ENCODE assay signal across 9 mouse cellular contexts in genomic region chr2:80639864-80640263, GRCm38 (mm10). TPM values are rescaled to one million over a fixed set of nuclear protein-coding genes. Genes with fewer than 3 reads are reported as not detected.
DNase-seq lines count a peak whose midpoint lies in the region; ATAC-seq and TF ChIP-seq lines count a peak whose summit lies in the region.
"Had no signal": no experiment of that assay in that cellular context is flagged by ENCODE, and none has a peak within 500 bp of the region (broad histone marks: within the 10 kb centered on the region; RNA-seq: fewer than 3 reads in every experiment).

No protein-coding gene starts in this region.

- peak overlapping the region; percentile 75 for H3K4me2 ChIP-seq in heart, embryonic 13.5 days
- peak overlapping the region; percentile 65 for H3K4me2 ChIP-seq in liver, embryonic 16.5 days (ENCODE audit: low read depth, low read length)

- H3K9ac ChIP-seq in heart, embryonic 13.5 days: no peak overlapping the region
- H3K9ac ChIP-seq in liver, embryonic 16.5 days (ENCODE audit: low read depth, low read length): 0 out of 2 replicates have a peak overlapping the region, but pooled peaks have one; percentile 37

- H3K36me3 ChIP-seq in heart, embryonic 13.5 days: peaks cover 27% of the 10 kb centered on the region
- H3K36me3 ChIP-seq in E14TG2a.4 (ENCODE audit: insufficient read depth, low read length): peaks cover 35% of the 10 kb centered on the region
- peaks cover 14% of the 10 kb centered on the region for H3K36me3 ChIP-seq in liver, embryonic 16.5 days (ENCODE audit: control insufficient read depth, insufficient read depth)

- H3K4me3 ChIP-seq in heart, embryonic 13.5 days: peak overlapping the region; percentile 93
- H3K4me3 ChIP-seq in E14TG2a.4 (replicated peaks; ENCODE audit: low read length): peak overlapping the region; percentile 95
- H3K4me3 ChIP-seq in liver, embryonic 16.5 days (ENCODE audit: low read depth, low read length): peak overlapping the region; percentile 94

- no peak for ATAC-seq in heart, embryonic 13.5 days (ENCODE audit: extremely low read depth, insufficient number of reproducible peaks, low FRiP score, low TSS enrichment)
- ATAC-seq in granulocyte monocyte progenitor cell, adult 5-6 weeks (replicated peaks; ENCODE audit: poor library complexity, severe bottlenecking): peak; percentile 38
- no peak for ATAC-seq in liver, embryonic 16.5 days (ENCODE audit: low read depth)

- no peaks in the 10 kb centered on the region for H3K9me3 ChIP-seq in heart, embryonic 13.5 days
- H3K9me3 ChIP-seq in E14TG2a.4 (ENCODE audit: low read length): no peaks in the 10 kb centered on the region
- H3K9me3 ChIP-seq in liver, embryonic 16.5 days (replicated peaks; ENCODE audit: control insufficient read depth, low read length): no peaks in the 10 kb centered on the region

- no peak for DNase-seq in heart, adult 18-20 months
- no peak for DNase-seq in right cerebral cortex, adult 2 months (ENCODE audit: low spot score in 2 of 2)
- DNase-seq in thymus, postnatal 14 days: no peak
- DNase-seq in gastrocnemius, adult 8-10 months (ENCODE audit: low spot score in 2 of 2): no peak
- DNase-seq: cerebellum, adult 2 months had no signal

- 41% methylated on average over 3 of the region's 3 CpGs for WGBS in heart, embryonic 13.5 days
- WGBS in liver, embryonic 16.5 days (ENCODE audit: insufficient replicate concordance): 20% methylated on average over 3 of the region's 3 CpGs

- TF ChIP-seq CTCF in E14TG2a.4 (conservative IDR thresholded peaks at IDR 0.05; ENCODE audit: low read length): no peak

- H3K4me1 ChIP-seq in heart, embryonic 13.5 days: peaks cover 10% of the 10 kb centered on the region
- H3K4me1 ChIP-seq in E14TG2a.4 (replicated peaks; ENCODE audit: low read depth, low read length): peaks cover 38% of the 10 kb centered on the region
- H3K4me1 ChIP-seq in liver, embryonic 16.5 days (ENCODE audit: control insufficient read depth, low read depth, low read length): peaks cover 5% of the 10 kb centered on the region

- H3K27me3 ChIP-seq in heart, embryonic 13.5 days (replicated peaks): no peaks in the 10 kb centered on the region
- no peaks in the 10 kb centered on the region for H3K27me3 ChIP-seq in E14TG2a.4 (ENCODE audit: insufficient read depth, low read length)
- H3K27me3 ChIP-seq in liver, embryonic 16.5 days (ENCODE audit: control insufficient read depth, insufficient read depth, low read depth, low read length): no peaks in the 10 kb centered on the region

- H3K27ac ChIP-seq in heart, embryonic 13.5 days (replicated peaks): no peak overlapping the region
- H3K27ac ChIP-seq in liver, embryonic 16.5 days (ENCODE audit: low read length): no peak overlapping the region

RNA-seq across cellular contexts. Expression of gene Nup35, which starts 22.8 kb away (rescaled TPM):
- 23.5 and 24.8 TPM in 2 replicates for polyA plus RNA-seq in heart, embryonic 13.5 days (2015; fragmentation: Nextera tagmentation; extraction: Ambion mirVana)
- total RNA-seq in heart, adult 18-20 months (2021): 1 to 10 TPM; 7.1 to 8.3 TPM
- total RNA-seq in granulocyte monocyte progenitor cell, adult 5-6 weeks (2014; fragmentation: Nextera tagmentation): 22.2 and 37.5 TPM in 2 replicates
- 35.3 and 49.2 TPM in 2 replicates for total RNA-seq in granulocyte monocyte progenitor cell, adult 5-6 weeks (2017)
- 21.7 and 26.0 TPM in 2 replicates for polyA plus RNA-seq in liver, embryonic 16.5 days (2015; fragmentation: Nextera tagmentation; extraction: Ambion mirVana)
- total RNA-seq in gastrocnemius, adult 8-10 months (2022): 1 to 10 TPM; 6.5 to 7.8 (median 7.3) TPM

RNA-seq across cellular contexts. Expression of gene Dusp19, which starts 23.0 kb away (rescaled TPM):
- 8.9 and 9.2 TPM in 2 replicates for polyA plus RNA-seq in heart, embryonic 13.5 days (2015; fragmentation: Nextera tagmentation; extraction: Ambion mirVana)
- total RNA-seq in heart, adult 18-20 months (2021): 10 to 100 TPM in 1 of 2 experiments, 1 to 10 TPM in 1; 9.8 to 10.0 TPM
- 10.3 and 11.5 TPM in 2 replicates for total RNA-seq in granulocyte monocyte progenitor cell, adult 5-6 weeks (2014; fragmentation: Nextera tagmentation)
- total RNA-seq in granulocyte monocyte progenitor cell, adult 5-6 weeks (2017): 6.2 and 13.1 TPM in 2 replicates
- polyA plus RNA-seq in liver, embryonic 16.5 days (2015; fragmentation: Nextera tagmentation; extraction: Ambion mirVana): 4.2 and 4.3 TPM in 2 replicates
- total RNA-seq in gastrocnemius, adult 8-10 months (2022): 10 to 100 TPM in 1 of 4 experiments, 1 to 10 TPM in 3; 9.3 to 11.0 (median 9.5) TPM

RNA-seq across cellular contexts. Expression of gene Nckap1, which starts 58.7 kb away (rescaled TPM):
- polyA plus RNA-seq in heart, embryonic 13.5 days (2015; fragmentation: Nextera tagmentation; extraction: Ambion mirVana): 48.8 and 50.3 TPM in 2 replicates
- 10 to 100 TPM; 61.1 to 61.4 TPM for total RNA-seq in heart, adult 18-20 months (2021)
- 0.11 TPM in 1 of 2 replicates, not detected in the other for total RNA-seq in granulocyte monocyte progenitor cell, adult 5-6 weeks (2014; fragmentation: Nextera tagmentation)
- total RNA-seq in granulocyte monocyte progenitor cell, adult 5-6 weeks (2017): 1.3 and 1.7 TPM in 2 replicates
- polyA plus RNA-seq in liver, embryonic 16.5 days (2015; fragmentation: Nextera tagmentation; extraction: Ambion mirVana): 7.2 and 9.0 TPM in 2 replicates
- 10 to 100 TPM; 42.8 to 54.4 (median 44.4) TPM for total RNA-seq in gastrocnemius, adult 8-10 months (2022)

Comparison
In these comparisons a context has a peak if more than half of its experiments do, and no peak if none do; other contexts are left out.
1. RNA of gene Nckap1, which starts 58.7 kb away (total RNA-seq): 61.1 to 61.4 TPM in heart, adult 18-20 months and 42.8 to 54.4 TPM in gastrocnemius, adult 8-10 months; 0.11 to 1.7 TPM in granulocyte monocyte progenitor cell, adult 5-6 weeks; every median in the first group is over 10 times any median in the second.
2. Peak in every context shown above with its lines, with median percentiles within 50 percentile points of each other: H3K4me3 ChIP-seq.